Mouse (Mus musculus): ENCODE measurements at regions not wholly inside any gene's neighbourhood (a gene's known extent, or its start where the extent isn't known, plus 50 kb on each side); places are given as distances from the start of the nearest gene placed in this dataset.

GRCm38 (mm10) chr7:37377889-37378521 lies 395.4 kb downstream of the Zfp536 start:
- no peak overlapping the region for H3K9ac ChIP-seq (ENCODE audit: low read depth, low read length)
- H3K4me3 ChIP-seq (ENCODE audit: low read depth, low read length), result 0 out of 2 replicates have a peak overlapping the region, but pooled peaks have one; percentile 5
- H3K4me2 ChIP-seq, result no peak overlapping the region
- no peak for ATAC-seq (replicated peaks; ENCODE audit: insufficient number of reproducible peaks, low FRiP score, low TSS enrichment)
- H3K36me3 ChIP-seq (ENCODE audit: control insufficient read depth, insufficient read depth, low read length), result no peaks in the 10 kb centered on the region
- H3K27ac ChIP-seq (ENCODE audit: low read depth, low read length), result no peak overlapping the region
- WGBS (ENCODE audit: insufficient replicate concordance), result 33% methylated on average over 19 of the region's 19 CpGs
- no peaks in the 10 kb centered on the region for H3K9me3 ChIP-seq (replicated peaks; ENCODE audit: control insufficient read depth, low read length)
- no peaks in the 10 kb centered on the region; the same call in 1 of the 2 replicates for H3K27me3 ChIP-seq (ENCODE audit: control insufficient read depth, insufficient read depth, low read length)
- H3K4me1 ChIP-seq (ENCODE audit: control insufficient read depth, insufficient read depth, low read length), result no peaks in the 10 kb centered on the region

GRCm38 (mm10) chr7:37387871-37388270 lies 385.6 kb downstream of the Zfp536 start:
- Histone ChIP-seq H3K36me3 (ENCODE audit: control insufficient read depth, insufficient read depth, low read length) (no peaks in the 10 kb centered on the region), H3K4me2 (no peak overlapping the region), H3K9me3 (replicated peaks; ENCODE audit: control insufficient read depth, low read length) (no peaks in the 10 kb centered on the region), H3K27ac (ENCODE audit: low read depth, low read length) (no peak overlapping the region), H3K4me3 (ENCODE audit: low read depth, low read length) (no peak overlapping the region), H3K27me3 (ENCODE audit: control insufficient read depth, insufficient read depth, low read length) (no peaks in the 10 kb centered on the region), H3K9ac (ENCODE audit: low read depth, low read length) (no peak overlapping the region), H3K4me1 (ENCODE audit: control insufficient read depth, insufficient read depth, low read length) (no peaks in the 10 kb centered on the region)
- ATAC-seq (replicated peaks; ENCODE audit: insufficient number of reproducible peaks, low FRiP score, low TSS enrichment), result no peak
- WGBS (ENCODE audit: insufficient replicate concordance), result 83% methylated on average over 8 of the region's 8 CpGs

DNA sequence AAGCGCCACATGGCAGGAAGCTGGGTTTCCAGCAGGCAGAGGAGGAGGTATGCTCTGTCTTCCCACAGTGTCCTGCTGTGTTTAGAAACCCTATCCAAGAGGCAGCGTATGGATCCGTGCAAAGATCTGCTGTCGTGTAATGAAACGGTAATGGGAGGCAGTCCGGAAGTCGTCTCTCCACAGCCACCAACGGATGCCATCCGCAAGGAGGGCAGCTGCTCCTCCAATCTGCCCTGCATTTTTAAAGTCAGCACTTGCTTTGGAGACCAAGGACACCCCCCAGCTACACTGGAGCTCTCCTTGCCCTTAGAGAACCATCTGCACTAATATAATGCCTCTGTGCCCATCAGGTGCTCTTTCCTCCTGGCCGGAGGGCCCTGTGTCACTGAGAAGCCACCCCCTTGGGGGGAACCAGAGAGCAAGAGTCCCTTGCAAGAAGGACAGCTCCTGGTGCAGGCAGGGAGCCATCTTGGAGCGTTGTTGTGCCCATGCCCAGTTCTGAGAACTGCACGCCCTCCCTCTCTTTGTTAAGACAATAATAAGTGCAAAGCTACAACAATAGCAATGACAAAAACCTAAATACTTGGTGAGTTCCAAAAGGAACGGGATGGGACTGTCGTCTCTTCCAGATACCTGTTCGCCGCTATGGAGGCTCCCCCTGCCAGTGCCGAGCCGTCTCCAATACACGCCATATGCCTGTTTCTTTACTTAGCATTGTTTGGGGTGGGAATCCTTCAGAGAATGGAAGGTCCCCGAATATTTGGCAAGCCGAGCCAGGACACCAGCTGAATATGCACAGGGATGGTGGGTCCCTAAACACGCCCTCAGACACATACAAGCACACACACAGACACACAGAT lies 384.4 kb downstream of the Zfp536 start:
- no peak for ATAC-seq (replicated peaks; ENCODE audit: insufficient number of reproducible peaks, low FRiP score, low TSS enrichment)
- WGBS (ENCODE audit: insufficient replicate concordance), result 80% methylated on average over 22 of the region's 22 CpGs

GRCm38 (mm10) chr7:37389703-37390087 lies 383.7 kb downstream of the Zfp536 start:
- 79% methylated on average over 2 of the region's 2 CpGs for WGBS (ENCODE audit: insufficient replicate concordance)
- H3K36me3 ChIP-seq (ENCODE audit: control insufficient read depth, insufficient read depth, low read length), result no peaks in the 10 kb centered on the region
- no peak for ATAC-seq (replicated peaks; ENCODE audit: insufficient number of reproducible peaks, low FRiP score, low TSS enrichment)
- no peak overlapping the region for H3K27ac ChIP-seq (ENCODE audit: low read depth, low read length)
- H3K9me3 ChIP-seq (replicated peaks; ENCODE audit: control insufficient read depth, low read length), result no peaks in the 10 kb centered on the region
- H3K4me2 ChIP-seq, result no peak overlapping the region
- H3K4me1 ChIP-seq (ENCODE audit: control insufficient read depth, insufficient read depth, low read length), result no peaks in the 10 kb centered on the region
- no peaks in the 10 kb centered on the region for H3K27me3 ChIP-seq (ENCODE audit: control insufficient read depth, insufficient read depth, low read length)
- no peak overlapping the region for H3K4me3 ChIP-seq (ENCODE audit: low read depth, low read length)
- no peak overlapping the region for H3K9ac ChIP-seq (ENCODE audit: low read depth, low read length)

More for the DNA sequence above, 384.4 kb downstream of the Zfp536 start:
- H3K4me3 ChIP-seq (ENCODE audit: low read depth, low read length), result no peak overlapping the region
- H3K27me3 ChIP-seq (ENCODE audit: control insufficient read depth, insufficient read depth, low read length), result no peaks in the 10 kb centered on the region
- H3K27ac ChIP-seq (ENCODE audit: low read depth, low read length), result no peak overlapping the region
- H3K9me3 ChIP-seq (replicated peaks; ENCODE audit: control insufficient read depth, low read length), result no peaks in the 10 kb centered on the region
- no peak overlapping the region for H3K4me2 ChIP-seq
- H3K4me1 ChIP-seq (ENCODE audit: control insufficient read depth, insufficient read depth, low read length), result no peaks in the 10 kb centered on the region
- no peaks in the 10 kb centered on the region for H3K36me3 ChIP-seq (ENCODE audit: control insufficient read depth, insufficient read depth, low read length)
- H3K9ac ChIP-seq (ENCODE audit: low read depth, low read length), result no peak overlapping the region

- 84% methylated on average over 7 of the region's 7 CpGs for WGBS (ENCODE audit: insufficient replicate concordance)
- Histone ChIP-seq H3K27me3 (ENCODE audit: control insufficient read depth, insufficient read depth, low read length) (no peaks in the 10 kb centered on the region), H3K27ac (ENCODE audit: low read depth, low read length) (no peak overlapping the region), H3K36me3 (ENCODE audit: control insufficient read depth, insufficient read depth, low read length) (no peaks in the 10 kb centered on the region), H3K4me1 (ENCODE audit: control insufficient read depth, insufficient read depth, low read length) (no peaks in the 10 kb centered on the region), H3K4me3 (ENCODE audit: low read depth, low read length) (no peak overlapping the region), H3K4me2 (no peak overlapping the region), H3K9me3 (replicated peaks; ENCODE audit: control insufficient read depth, low read length) (no peaks in the 10 kb centered on the region), H3K9ac (ENCODE audit: low read depth, low read length) (no peak overlapping the region)
- no peak for ATAC-seq (replicated peaks; ENCODE audit: insufficient number of reproducible peaks, low FRiP score, low TSS enrichment)
Measured at GRCm38 (mm10) chr7:37390271-37390670, 383.2 kb downstream of the Zfp536 start.

DNA sequence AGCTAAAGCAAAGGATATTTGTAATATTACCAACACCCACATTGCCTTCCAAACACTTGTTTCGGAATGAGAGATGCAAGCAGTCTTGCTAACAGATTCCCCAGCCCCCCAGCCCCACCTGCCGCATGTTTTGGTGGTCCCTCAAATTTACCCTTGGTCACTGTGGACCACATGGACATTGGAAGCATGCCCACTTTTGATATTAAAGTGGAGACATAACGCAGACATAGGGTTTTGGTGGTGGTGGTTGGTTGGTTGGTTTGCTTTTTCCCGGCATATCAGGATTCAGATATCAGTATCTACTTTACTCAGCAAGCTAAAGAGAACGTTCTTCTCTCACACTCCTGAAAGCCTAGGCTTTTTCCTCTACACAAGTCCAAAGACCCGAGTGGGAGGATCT lies 381.3 kb downstream of the Zfp536 start:
- H3K36me3 ChIP-seq (ENCODE audit: control insufficient read depth, insufficient read depth, low read length), result no peaks in the 10 kb centered on the region
- H3K27ac ChIP-seq (ENCODE audit: low read depth, low read length), result no peak overlapping the region
- WGBS (ENCODE audit: insufficient replicate concordance), result 70% methylated on average over 6 of the region's 6 CpGs
- H3K9ac ChIP-seq (ENCODE audit: low read depth, low read length), result no peak overlapping the region
- no peak for ATAC-seq (replicated peaks; ENCODE audit: insufficient number of reproducible peaks, low FRiP score, low TSS enrichment)
- H3K9me3 ChIP-seq (replicated peaks; ENCODE audit: control insufficient read depth, low read length), result no peaks in the 10 kb centered on the region
- H3K4me2 ChIP-seq, result no peak overlapping the region
- no peaks in the 10 kb centered on the region for H3K27me3 ChIP-seq (ENCODE audit: control insufficient read depth, insufficient read depth, low read length)
- no peak overlapping the region for H3K4me3 ChIP-seq (ENCODE audit: low read depth, low read length)
- no peaks in the 10 kb centered on the region for H3K4me1 ChIP-seq (ENCODE audit: control insufficient read depth, insufficient read depth, low read length)

- WGBS (ENCODE audit: insufficient replicate concordance), result 82% methylated on average over 8 of the region's 8 CpGs
- Histone ChIP-seq H3K9ac (ENCODE audit: low read depth, low read length) (no peak overlapping the region), H3K4me3 (ENCODE audit: low read depth, low read length) (no peak overlapping the region), H3K4me2 (no peak overlapping the region), H3K4me1 (ENCODE audit: control insufficient read depth, insufficient read depth, low read length) (no peaks in the 10 kb centered on the region), H3K27ac (ENCODE audit: low read depth, low read length) (no peak overlapping the region), H3K9me3 (replicated peaks; ENCODE audit: control insufficient read depth, low read length) (no peaks in the 10 kb centered on the region), H3K27me3 (ENCODE audit: control insufficient read depth, insufficient read depth, low read length) (no peaks in the 10 kb centered on the region), H3K36me3 (ENCODE audit: control insufficient read depth, insufficient read depth, low read length) (no peaks in the 10 kb centered on the region)
- no peak for ATAC-seq (replicated peaks; ENCODE audit: insufficient number of reproducible peaks, low FRiP score, low TSS enrichment)
Measured at GRCm38 (mm10) chr7:37392604-37393003, 380.8 kb downstream of the Zfp536 start.

DNA sequence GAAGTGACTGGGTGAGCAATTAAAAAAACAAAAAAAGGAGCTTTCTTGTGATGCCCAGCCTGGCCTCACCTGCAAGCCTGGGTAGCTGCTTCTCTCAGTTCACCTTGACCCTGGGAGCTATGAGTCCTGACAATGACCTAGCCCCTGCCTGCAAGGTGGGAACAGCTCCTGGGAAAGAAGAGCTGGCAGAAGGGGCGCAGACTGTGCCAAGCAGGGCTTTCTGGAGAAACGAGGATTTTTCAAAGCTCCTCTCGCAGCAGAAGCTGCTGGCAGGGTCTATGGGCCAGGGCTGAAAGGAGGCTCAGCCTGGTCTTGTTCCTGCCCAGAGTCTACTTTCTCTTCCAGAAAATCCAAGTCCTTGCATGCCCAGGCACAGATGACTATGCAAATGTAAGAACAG lies 380.4 kb downstream of the Zfp536 start:
- Histone ChIP-seq H3K9me3 (replicated peaks; ENCODE audit: control insufficient read depth, low read length) (no peaks in the 10 kb centered on the region), H3K27ac (ENCODE audit: low read depth, low read length) (no peak overlapping the region), H3K4me3 (ENCODE audit: low read depth, low read length) (no peak overlapping the region), H3K27me3 (ENCODE audit: control insufficient read depth, insufficient read depth, low read length) (no peaks in the 10 kb centered on the region), H3K36me3 (ENCODE audit: control insufficient read depth, insufficient read depth, low read length) (no peaks in the 10 kb centered on the region), H3K4me2 (no peak overlapping the region), H3K4me1 (ENCODE audit: control insufficient read depth, insufficient read depth, low read length) (no peaks in the 10 kb centered on the region), H3K9ac (ENCODE audit: low read depth, low read length) (no peak overlapping the region)
- 88% methylated on average over 3 of the region's 3 CpGs for WGBS (ENCODE audit: insufficient replicate concordance)
- ATAC-seq (replicated peaks; ENCODE audit: insufficient number of reproducible peaks, low FRiP score, low TSS enrichment), result no peak

All from heart, embryonic 11.5 days (tissue).